Mouse (Mus musculus): Measurements from ENCODE around the gene Fto. TPM values are rescaled to one million over a fixed set of nuclear protein-coding genes. Genes with fewer than 3 reads are reported as not detected.

Fto gene
- polyA plus RNA-seq, 1 experiment from 2014 or later = 72.1 TPM

- H3K4me2 ChIP-seq (ENCODE audit: low read depth, low read length) = no peak overlapping the region
- no peaks in the 10 kb centered on the region for H3K27me3 ChIP-seq (ENCODE audit: control insufficient read depth, insufficient read depth, low read length)
Observed at GRCm38 (mm10) chr8:91611723-91612362, 298.5 kb downstream of the Fto start.

GRCm38 (mm10) chr8:91612387-91613130, 299.2 kb downstream of the Fto start:
- 68% methylated on average over 18 of the region's 18 CpGs for WGBS
- Histone ChIP-seq H3K9me3 (replicated peaks; ENCODE audit: control insufficient read depth, low read length) (no peaks in the 10 kb centered on the region), H3K9ac (ENCODE audit: low read length) (no peak overlapping the region), H3K36me3 (ENCODE audit: control insufficient read depth, insufficient read depth) (no peaks in the 10 kb centered on the region), H3K4me3 (ENCODE audit: low read length) (no peak overlapping the region), H3K4me1 (ENCODE audit: control insufficient read depth, insufficient read depth, low read length) (peaks cover 7% of the 10 kb centered on the region; the same call in 1 of the 2 replicates), H3K4me2 (ENCODE audit: low read depth, low read length) (no peak overlapping the region), H3K27ac (ENCODE audit: low read length) (no peak overlapping the region), H3K27me3 (ENCODE audit: control insufficient read depth, insufficient read depth, low read length) (no peaks in the 10 kb centered on the region)
- no peak for ATAC-seq (replicated peaks; ENCODE audit: extremely low read depth, insufficient read depth, low FRiP score)

More at GRCm38 (mm10) chr8:91611723-91612362, 298.5 kb downstream of the Fto start:
- Histone ChIP-seq H3K9me3 (replicated peaks; ENCODE audit: control insufficient read depth, low read length) (no peaks in the 10 kb centered on the region), H3K4me1 (ENCODE audit: control insufficient read depth, insufficient read depth, low read length) (peaks cover 7% of the 10 kb centered on the region; the same call in 1 of the 2 replicates), H3K4me3 (ENCODE audit: low read length) (no peak overlapping the region), H3K36me3 (ENCODE audit: control insufficient read depth, insufficient read depth) (no peaks in the 10 kb centered on the region), H3K9ac (ENCODE audit: low read length) (no peak overlapping the region), H3K27ac (ENCODE audit: low read length) (no peak overlapping the region)
- WGBS = 81% methylated on average over 14 of the region's 14 CpGs
- ATAC-seq (replicated peaks; ENCODE audit: extremely low read depth, insufficient read depth, low FRiP score) = no peak

- no peak overlapping the region for H3K4me3 ChIP-seq (ENCODE audit: low read length)
- no peaks in the 10 kb centered on the region for H3K36me3 ChIP-seq (ENCODE audit: control insufficient read depth, insufficient read depth)
- WGBS = 51% methylated on average over 9 of the region's 9 CpGs
- ATAC-seq (replicated peaks; ENCODE audit: extremely low read depth, insufficient read depth, low FRiP score) = no peak
- no peak overlapping the region for H3K4me2 ChIP-seq (ENCODE audit: low read depth, low read length)
- peaks cover 7% of the 10 kb centered on the region; the same call in 1 of the 2 replicates for H3K4me1 ChIP-seq (ENCODE audit: control insufficient read depth, insufficient read depth, low read length)
- H3K27ac ChIP-seq (ENCODE audit: low read length) = no peak overlapping the region
- H3K9ac ChIP-seq (ENCODE audit: low read length) = no peak overlapping the region
- H3K9me3 ChIP-seq (replicated peaks; ENCODE audit: control insufficient read depth, low read length) = no peaks in the 10 kb centered on the region
- H3K27me3 ChIP-seq (ENCODE audit: control insufficient read depth, insufficient read depth, low read length) = no peaks in the 10 kb centered on the region
Observed at GRCm38 (mm10) chr8:91613603-91614002, 300.3 kb downstream of the Fto start.

- ATAC-seq (replicated peaks; ENCODE audit: extremely low read depth, insufficient read depth, low FRiP score) = no peak
- Histone ChIP-seq H3K9me3 (replicated peaks; ENCODE audit: control insufficient read depth, low read length) (no peaks in the 10 kb centered on the region), H3K27ac (ENCODE audit: low read length) (no peak overlapping the region), H3K27me3 (ENCODE audit: control insufficient read depth, insufficient read depth, low read length) (no peaks in the 10 kb centered on the region), H3K4me2 (ENCODE audit: low read depth, low read length) (no peak overlapping the region), H3K4me3 (ENCODE audit: low read length) (no peak overlapping the region), H3K9ac (ENCODE audit: low read length) (no peak overlapping the region), H3K36me3 (ENCODE audit: control insufficient read depth, insufficient read depth) (no peaks in the 10 kb centered on the region), H3K4me1 (ENCODE audit: control insufficient read depth, insufficient read depth, low read length) (peaks cover 7% of the 10 kb centered on the region; the same call in 1 of the 2 replicates)
- WGBS = 87% methylated on average over 8 of the region's 8 CpGs
Observed at GRCm38 (mm10) chr8:91615196-91615595, 301.9 kb downstream of the Fto start.

GRCm38 (mm10) chr8:91615781-91616683, 302.7 kb downstream of the Fto start:
- Histone ChIP-seq H3K27ac (ENCODE audit: low read length) (no peak overlapping the region), H3K9me3 (replicated peaks; ENCODE audit: control insufficient read depth, low read length) (no peaks in the 10 kb centered on the region), H3K4me3 (ENCODE audit: low read length) (no peak overlapping the region), H3K4me2 (ENCODE audit: low read depth, low read length) (no peak overlapping the region), H3K9ac (ENCODE audit: low read length) (no peak overlapping the region), H3K4me1 (ENCODE audit: control insufficient read depth, insufficient read depth, low read length) (peaks cover 4% of the 10 kb centered on the region; the same call in 1 of the 2 replicates), H3K36me3 (ENCODE audit: control insufficient read depth, insufficient read depth) (no peaks in the 10 kb centered on the region), H3K27me3 (ENCODE audit: control insufficient read depth, insufficient read depth, low read length) (no peaks in the 10 kb centered on the region)
- WGBS = 81% methylated on average over 11 of the region's 11 CpGs
- no peak for ATAC-seq (replicated peaks; ENCODE audit: extremely low read depth, insufficient read depth, low FRiP score)

- no peak overlapping the region for H3K9ac ChIP-seq (ENCODE audit: low read length)
- 80% methylated on average over 5 of the region's 5 CpGs for WGBS
- no peak overlapping the region for H3K4me3 ChIP-seq (ENCODE audit: low read length)
- no peak overlapping the region for H3K4me2 ChIP-seq (ENCODE audit: low read depth, low read length)
- H3K27me3 ChIP-seq (ENCODE audit: control insufficient read depth, insufficient read depth, low read length) = no peaks in the 10 kb centered on the region
- H3K4me1 ChIP-seq (ENCODE audit: control insufficient read depth, insufficient read depth, low read length) = peaks cover 4% of the 10 kb centered on the region; the same call in 1 of the 2 replicates
- H3K36me3 ChIP-seq (ENCODE audit: control insufficient read depth, insufficient read depth) = no peaks in the 10 kb centered on the region
- H3K27ac ChIP-seq (ENCODE audit: low read length) = no peak overlapping the region
- no peak for ATAC-seq (replicated peaks; ENCODE audit: extremely low read depth, insufficient read depth, low FRiP score)
- H3K9me3 ChIP-seq (replicated peaks; ENCODE audit: control insufficient read depth, low read length) = no peaks in the 10 kb centered on the region
Observed at GRCm38 (mm10) chr8:91617772-91618171, 304.4 kb downstream of the Fto start.

GRCm38 (mm10) chr8:91622757-91623156, 309.4 kb downstream of the Fto start:
- Histone ChIP-seq H3K9me3 (replicated peaks; ENCODE audit: control insufficient read depth, low read length) (no peaks in the 10 kb centered on the region), H3K4me3 (ENCODE audit: low read length) (no peak overlapping the region), H3K36me3 (ENCODE audit: control insufficient read depth, insufficient read depth) (no peaks in the 10 kb centered on the region), H3K4me1 (ENCODE audit: control insufficient read depth, insufficient read depth, low read length) (peaks cover 17% of the 10 kb centered on the region), H3K4me2 (ENCODE audit: low read depth, low read length) (no peak overlapping the region), H3K27me3 (ENCODE audit: control insufficient read depth, insufficient read depth, low read length) (no peaks in the 10 kb centered on the region), H3K27ac (ENCODE audit: low read length) (no peak overlapping the region), H3K9ac (ENCODE audit: low read length) (no peak overlapping the region)
- ATAC-seq (replicated peaks; ENCODE audit: extremely low read depth, insufficient read depth, low FRiP score) = no peak
- WGBS = 66% methylated on average over 12 of the region's 12 CpGs

- H3K9me3 ChIP-seq (replicated peaks; ENCODE audit: control insufficient read depth, low read length) = no peaks in the 10 kb centered on the region
- no peaks in the 10 kb centered on the region for H3K27me3 ChIP-seq (ENCODE audit: control insufficient read depth, insufficient read depth, low read length)
- peak overlapping the region; percentile 43 for H3K4me2 ChIP-seq (ENCODE audit: low read depth, low read length)
- 0 out of 2 replicates have a peak, but pooled peaks have one; percentile 54 for ATAC-seq (replicated peaks; ENCODE audit: extremely low read depth, insufficient read depth, low FRiP score)
- no peaks in the 10 kb centered on the region for H3K36me3 ChIP-seq (ENCODE audit: control insufficient read depth, insufficient read depth)
- H3K4me1 ChIP-seq (ENCODE audit: control insufficient read depth, insufficient read depth, low read length) = peaks cover 27% of the 10 kb centered on the region
- H3K27ac ChIP-seq (ENCODE audit: low read length) = no peak overlapping the region
- WGBS = 27% methylated on average over 18 of the region's 18 CpGs
- H3K4me3 ChIP-seq (ENCODE audit: low read length) = no peak overlapping the region
- no peak overlapping the region for H3K9ac ChIP-seq (ENCODE audit: low read length)
Observed at GRCm38 (mm10) chr8:91625686-91626558, 312.6 kb downstream of the Fto start.

Measured in heart, embryonic 16.5 days (tissue).